8 mouse cellular contexts compared by ENCODE assay signal in genomic region chr15:31417796-31418685, GRCm38 (mm10). TPM values are rescaled to one million over a fixed set of nuclear protein-coding genes. Genes with fewer than 3 reads are reported as not detected.
DNase-seq lines count a peak whose midpoint lies in the region; ATAC-seq and TF ChIP-seq lines count a peak whose summit lies in the region.

No protein-coding gene starts in this region.

- TF ChIP-seq POLR2A in MEL (IDR thresholded peaks at IDR 0.05; ENCODE audit: control insufficient read depth in 1 of 2, insufficient read depth in 1 of 2, low read depth in 1 of 2, low read length in 2 of 2, poor library complexity in 1 of 2), result peak; percentile 78 to 83

- 61% methylated on average over 21 of the region's 21 CpGs for WGBS in hindbrain, embryonic 16.5 days

- peak overlapping the region; percentile 78 for H3K9ac ChIP-seq in MEL (ENCODE audit: control insufficient read depth, low read depth, low read length, poor library complexity, severe bottlenecking)
- H3K9ac ChIP-seq in hindbrain, embryonic 16.5 days (ENCODE audit: low read depth, low read length), result no peak overlapping the region

- H3K36me3 ChIP-seq in MEL (ENCODE audit: control insufficient read depth in 1 of 2, insufficient read depth in 2 of 2, low read length in 2 of 2), result peaks cover 0 to 32% of the 10 kb centered on the region in 2 experiments; a peak in 2 of 4 replicates
- no peaks in the 10 kb centered on the region for H3K36me3 ChIP-seq in hindbrain, embryonic 16.5 days (ENCODE audit: control insufficient read depth, insufficient read depth, low read length)

- DNase-seq in MEL (ENCODE audit: low read depth, low spot score), result peak; percentile 99
- peak; percentile 90 for DNase-seq in brain, adult 2 months (ENCODE audit: low read depth, low spot score)
- peak; percentile 51 to 54 for DNase-seq in frontal cortex, postnatal 14 days (ENCODE audit: low spot score in 2 of 2)
- peak; percentile 66 for DNase-seq in left cerebral cortex, postnatal 4 days
- DNase-seq in spleen, postnatal 14 days (ENCODE audit: low spot score in 2 of 2), result peak; percentile 25 to 36
- no peak for DNase-seq in embryo, embryonic 9.5 days (ENCODE audit: extremely low spot score)

- H3K9me3 ChIP-seq in MEL (replicated peaks; ENCODE audit: insufficient read depth, low read length), result no peaks in the 10 kb centered on the region
- no peaks in the 10 kb centered on the region for H3K9me3 ChIP-seq in hindbrain, embryonic 16.5 days (ENCODE audit: control insufficient read depth, low read length)

- peaks cover 16% of the 10 kb centered on the region for H3K79me2 ChIP-seq in MEL (ENCODE audit: control insufficient read depth, insufficient read depth, low read length, poor library complexity)

- H3K27me3 ChIP-seq in MEL (ENCODE audit: control insufficient read depth in 1 of 2, insufficient read depth in 2 of 2, low read length in 2 of 2), result no peaks in the 10 kb centered on the region
- H3K27me3 ChIP-seq in hindbrain, embryonic 16.5 days (replicated peaks; ENCODE audit: control insufficient read depth, insufficient read depth, low read length), result no peaks in the 10 kb centered on the region

- H3K4me1 ChIP-seq in MEL (ENCODE audit: control insufficient read depth in 1 of 2, insufficient read depth in 2 of 2, low read length in 2 of 2), result peaks cover 21 to 38% of the 10 kb centered on the region in 2 experiments
- H3K4me1 ChIP-seq in hindbrain, embryonic 16.5 days (ENCODE audit: control insufficient read depth, insufficient read depth, low read depth, low read length), result no peaks in the 10 kb centered on the region; the same call in 1 of the 2 replicates

- H3K4me3 ChIP-seq in MEL (ENCODE audit: control insufficient read depth in 1 of 2, insufficient read depth in 1 of 2, low read depth in 2 of 2, low read length in 2 of 2), result peak overlapping the region; percentile 64 to 80
- H3K4me3 ChIP-seq in hindbrain, embryonic 16.5 days (ENCODE audit: low read length), result no peak overlapping the region

- TF ChIP-seq RAD21 in MEL (IDR thresholded peaks at IDR 0.05; ENCODE audit: low read depth, low read length), result no peak

- H3K27ac ChIP-seq in MEL (ENCODE audit: control insufficient read depth, low read depth, low read length), result peak overlapping the region; percentile 98
- H3K27ac ChIP-seq in hindbrain, embryonic 16.5 days (ENCODE audit: low read depth, low read length), result peak overlapping the region; percentile 26; the same call in 1 of the 2 replicates

- peak; percentile 40 for ATAC-seq in hindbrain, embryonic 16.5 days
- peak; percentile 91 for ATAC-seq in megakaryocyte-erythroid progenitor cell, adult 5-6 weeks (replicated peaks; ENCODE audit: low FRiP score, low TSS enrichment, poor library complexity, severe bottlenecking)

- TF ChIP-seq CTCF in MEL (IDR thresholded peaks at IDR 0.05 in 2 of 3, conservative IDR thresholded peaks at IDR 0.05 in 1 of 3; ENCODE audit: control insufficient read depth in 1 of 3, insufficient read depth in 1 of 3, low read depth in 2 of 3, low read length in 3 of 3, poor library complexity in 1 of 3, severe bottlenecking in 1 of 3), result no peak

- TF ChIP-seq EP300 in MEL (IDR thresholded peaks at IDR 0.05; ENCODE audit: low read depth in 1 of 2, low read length in 2 of 2), result peak; percentile 93 to 98

- H3K4me2 ChIP-seq in hindbrain, embryonic 16.5 days (ENCODE audit: low read length), result peak overlapping the region; percentile 31

- intact Hi-C loops in left cerebral cortex, postnatal 4 days (cut with DNase I), result no loop called here

TF ChIP-seq in MEL, 35 proteins besides CTCF, POLR2A, EP300 and RAD21:
- TF ChIP-seq CHD1 (IDR thresholded peaks at IDR 0.05; ENCODE audit: low read depth, low read length) (no peak; the same call in 1 of the 2 replicates), ZKSCAN1 (IDR thresholded peaks at IDR 0.05; ENCODE audit: low read depth, low read length) (no peak), KAT2A (conservative IDR thresholded peaks at IDR 0.05; ENCODE audit: low read depth, low read length) (no peak; the same call in 1 of the 2 replicates), MXI1 (IDR thresholded peaks at IDR 0.05; ENCODE audit: low read depth, low read length) (peak; percentile 96), JUND (IDR thresholded peaks at IDR 0.05; ENCODE audit: low read depth, low read length) (no peak), SMC3 (IDR thresholded peaks at IDR 0.05; ENCODE audit: low read depth, low read length) (peak; percentile 9; the same call in 1 of the 2 replicates), ETS1 (IDR thresholded peaks at IDR 0.05; ENCODE audit: low read depth, low read length) (peak; percentile 97), BHLHE40 (IDR thresholded peaks at IDR 0.05; ENCODE audit: borderline replicate concordance, low read depth, low read length) (peak; percentile 75; the same call in 1 of the 2 replicates), E2F4 (IDR thresholded peaks at IDR 0.05; ENCODE audit: borderline replicate concordance, low read depth, low read length) (0 out of 2 replicates have a peak, but pooled peaks have one; percentile 66), MEF2A (IDR thresholded peaks at IDR 0.05; ENCODE audit: extremely low read depth, insufficient replicate concordance, low read depth, low read length, poor library complexity, severe bottlenecking) (peak; percentile 93), ZNF384 (IDR thresholded peaks at IDR 0.05; ENCODE audit: low read depth, low read length) (peak; percentile 70), GATA1 (IDR thresholded peaks at IDR 0.05; ENCODE audit: low read depth, low read length) (peak; percentile 98), POLR2AphosphoS5 (IDR thresholded peaks at IDR 0.05; ENCODE audit: borderline replicate concordance, low read depth, low read length) (peak; percentile 78; the same call in 1 of the 2 replicates), RCOR1 (IDR thresholded peaks at IDR 0.05; ENCODE audit: low read depth, low read length) (peak; percentile 79; the same call in 1 of the 2 replicates), USF2 (IDR thresholded peaks at IDR 0.05; ENCODE audit: borderline replicate concordance in 1 of 2, insufficient read depth in 1 of 2, low read depth in 1 of 2, low read length in 2 of 2) (peak; percentile 41 to 74; a peak in 2 of 4 replicates), ZC3H11A (IDR thresholded peaks at IDR 0.05; ENCODE audit: low read depth, low read length) (no peak), TAL1 (IDR thresholded peaks at IDR 0.05; ENCODE audit: low read length) (peak; percentile 98), MYC (IDR thresholded peaks at IDR 0.05; ENCODE audit: low read depth, low read length) (peak; percentile 77; the same call in 1 of the 2 replicates), NRF1 (IDR thresholded peaks at IDR 0.05; ENCODE audit: insufficient read depth, low read depth, low read length, poor library complexity, severe bottlenecking) (no peak), NELFE (IDR thresholded peaks at IDR 0.05; ENCODE audit: low read depth, low read length) (peak; percentile 65), MYB (IDR thresholded peaks at IDR 0.05; ENCODE audit: low read depth, low read length) (0 out of 2 replicates have a peak, but pooled peaks have one; percentile 49), MAX (IDR thresholded peaks at IDR 0.05; ENCODE audit: low read length) (peak; percentile 93), ELF1 (IDR thresholded peaks at IDR 0.05; ENCODE audit: low read depth, low read length) (peak; percentile 58; the same call in 1 of the 2 replicates), SIN3A (IDR thresholded peaks at IDR 0.05; ENCODE audit: low read length) (peak; percentile 93), UBTF (IDR thresholded peaks at IDR 0.05; ENCODE audit: borderline replicate concordance, insufficient read depth, low read depth, low read length) (no peak), ZMIZ1 (IDR thresholded peaks at IDR 0.05; ENCODE audit: low read depth, low read length) (no peak), HCFC1 (IDR thresholded peaks at IDR 0.05; ENCODE audit: low read depth, low read length) (peak; percentile 63; the same call in 1 of the 2 replicates), TCF12 (IDR thresholded peaks at IDR 0.05; ENCODE audit: low read depth, low read length) (peak; percentile 97), GABPA (IDR thresholded peaks at IDR 0.05; ENCODE audit: low read depth, low read length) (no peak), TBP (IDR thresholded peaks at IDR 0.05; ENCODE audit: low read depth, low read length) (peak; percentile 74), MAZ (IDR thresholded peaks at IDR 0.05; ENCODE audit: low read depth, low read length) (peak; percentile 85), USF1 (IDR thresholded peaks at IDR 0.05; ENCODE audit: low read depth, low read length) (peak; percentile 96), MAFK (IDR thresholded peaks at IDR 0.05; ENCODE audit: borderline replicate concordance, low read depth, low read length) (no peak; the same call in 1 of the 2 replicates), POLR2AphosphoS2 (IDR thresholded peaks at IDR 0.05; ENCODE audit: low read length) (peak; percentile 78; the same call in 1 of the 2 replicates), CHD2 (IDR thresholded peaks at IDR 0.05; ENCODE audit: low read length) (no peak)

RNA-seq across cellular contexts. Expression of gene Ropn1l, which starts 35.5 kb away (rescaled TPM):
- total RNA-seq in MEL (2012; rRNA removed), result 0.96 and 1.3 TPM in 2 replicates
- polyA plus RNA-seq in MEL (2012; ENCODE audit: insufficient read depth in 1 of 2, insufficient read length in 2 of 2, low read depth in 1 of 2, low replicate concordance in 2 of 2, missing spikeins in 1 of 2), result 1 to 10 TPM in 1 of 2 experiments, not detected in 1; 1.7 TPM
- polyA plus RNA-seq in hindbrain, embryonic 16.5 days (2015; fragmentation: Nextera tagmentation; extraction: Ambion mirVana), result 2.0 and 2.9 TPM in 2 replicates
- total RNA-seq in left cerebral cortex, postnatal 4 days (2021), result 1 to 10 TPM in 1 of 2 experiments, under 1 TPM in 1; 0.77 to 1.1 TPM
- total RNA-seq in megakaryocyte-erythroid progenitor cell, adult 5-6 weeks (2014; fragmentation: Nextera tagmentation), result not detected in 2 replicates
- not detected in 2 replicates for total RNA-seq in megakaryocyte-erythroid progenitor cell, adult 5-6 weeks (2017)

RNA-seq across cellular contexts. Expression of gene Ankrd33b, which starts 50.5 kb away (rescaled TPM):
- total RNA-seq in MEL (2012; rRNA removed), result 12.0 and 16.1 TPM in 2 replicates
- polyA plus RNA-seq in MEL (2012; ENCODE audit: insufficient read depth in 1 of 2, insufficient read length in 2 of 2, low read depth in 1 of 2, low replicate concordance in 2 of 2, missing spikeins in 1 of 2), result 10 to 100 TPM in 1 of 2 experiments, not detected in 1; 11.1 TPM
- 0.98 and 1.2 TPM in 2 replicates for polyA plus RNA-seq in hindbrain, embryonic 16.5 days (2015; fragmentation: Nextera tagmentation; extraction: Ambion mirVana)
- 1 to 10 TPM; 1.2 to 1.3 TPM for total RNA-seq in left cerebral cortex, postnatal 4 days (2021)
- total RNA-seq in megakaryocyte-erythroid progenitor cell, adult 5-6 weeks (2014; fragmentation: Nextera tagmentation), result 1.6 TPM in 1 of 2 replicates, not detected in the other
- total RNA-seq in megakaryocyte-erythroid progenitor cell, adult 5-6 weeks (2017), result not detected in 2 replicates
